Mouse (Mus musculus) MEL (cell line): ENCODE results near the gene Gys1.

Experiments
- CTCF ChIP-seq, 3 experiments: IDR thresholded peaks in 2 of 3; conservative IDR thresholded peaks in 1 of 3; 2 replicates each; pipeline ENCODE4 v1.5.1; 2011 to 2012; ENCODE audit warnings: low read length in 3 of 3, low read depth in 2 of 3, mild to moderate bottlenecking in 2 of 3, improper control_type of control experiment in 1 of 3, inconsistent platforms in 1 of 3, mixed read lengths in 1 of 3, moderate library complexity in 1 of 3; ENCODE audit not compliant: control insufficient read depth in 1 of 3, insufficient read depth in 1 of 3, poor library complexity in 1 of 3, severe bottlenecking in 1 of 3
- ZC3H11A ChIP-seq: IDR thresholded peaks from 2 replicates; pipeline ENCODE4 v1.6.1; 2012; ENCODE audit warnings: low read depth, mild to moderate bottlenecking, inconsistent platforms, low read length, improper control_type of control experiment

DNA sequence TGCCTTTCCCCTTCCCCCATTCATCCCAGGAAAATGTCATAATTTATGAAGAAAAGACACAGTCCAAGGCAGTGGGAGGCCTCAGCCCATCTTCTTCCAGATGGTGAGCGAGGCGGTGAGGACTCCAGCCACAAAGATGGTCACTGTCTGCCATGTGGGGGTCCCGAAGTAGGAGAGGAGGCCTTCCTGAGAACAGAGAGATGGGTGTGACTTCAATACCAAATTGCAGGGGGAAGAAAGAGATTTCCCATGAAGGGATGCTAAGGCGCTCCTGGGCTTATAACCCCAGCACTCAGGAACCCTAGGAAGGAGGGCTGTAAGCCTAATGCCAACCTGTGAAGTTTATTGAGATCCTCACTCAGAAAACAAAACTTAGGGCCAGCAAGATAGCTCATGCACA is 27.1 kb downstream of the Gys1 start:
- TF ChIP-seq ZC3H11A, result no peak
- TF ChIP-seq CTCF (IDR thresholded peaks at IDR 0.05 in 2 of 3, conservative IDR thresholded peaks at IDR 0.05 in 1 of 3; ENCODE audit: control insufficient read depth in 1 of 3, insufficient read depth in 1 of 3, low read depth in 2 of 3, low read length in 3 of 3, poor library complexity in 1 of 3, severe bottlenecking in 1 of 3), result no peak
